Mouse (Mus musculus) stomach, embryonic 15.5 days (tissue): ENCODE data around the gene Slc17a2. TPM values are rescaled to one million over a fixed set of nuclear protein-coding genes. Genes with fewer than 3 reads are reported as not detected.
"Not testable (repeated sequence)": the region's sequence is repeated elsewhere in the genome, so short reads cannot be mapped to it uniquely, and the experiment has no call there.

Experiments
- ATAC-seq: fragments of 200-750 bp; cut with Nextera tagmentation; 2 replicates; pipeline ENCODE4 v1.8.0; 2017; ENCODE audit warnings: low read depth, moderate number of reproducible peaks, moderate TSS enrichment; ENCODE audit not compliant: insufficient read depth, low FRiP score
- H3K27ac ChIP-seq: fragments of 300-500 bp; sonication (generic); 2 replicates; pipeline ENCODE4 v1.5.1; 2015; ENCODE audit warnings: mild to moderate bottlenecking, inconsistent platforms
- H3K27me3 ChIP-seq: fragments of 300-500 bp; sonication (generic); replicated peaks from 2 replicates; pipeline ENCODE4 v1.6.1; 2015; ENCODE audit warnings: inconsistent platforms
- H3K36me3 ChIP-seq: fragments of 300-500 bp; sonication (generic); 2 replicates; pipeline ENCODE4 v1.6.1; 2015; ENCODE audit warnings: inconsistent platforms
- H3K4me1 ChIP-seq: fragments of 300-500 bp; sonication (generic); 2 replicates; pipeline ENCODE4 v1.6.1; 2015; ENCODE audit warnings: inconsistent platforms
- H3K4me2 ChIP-seq: fragments of 300-500 bp; sonication (generic); 2 replicates; pipeline ENCODE4 v1.6.1; 2015; ENCODE audit warnings: mild to moderate bottlenecking, inconsistent platforms
- H3K4me3 ChIP-seq: fragments of 300-500 bp; sonication (generic); replicated peaks from 2 replicates; pipeline ENCODE4 v1.5.1; 2015; ENCODE audit warnings: inconsistent platforms
- H3K9ac ChIP-seq: fragments of 300-500 bp; sonication (generic); 2 replicates; pipeline ENCODE4 v1.6.1; 2015; ENCODE audit warnings: inconsistent platforms
- H3K9me3 ChIP-seq: fragments of 300-500 bp; sonication (generic); 2 replicates; pipeline ENCODE4 v1.6.1; 2016; ENCODE audit warnings: inconsistent platforms
- WGBS: fragments of 180-500 bp; shearing (Covaris S2); methylation state at CpG from one replicate; pipeline ENCODE4 v1.1.7; 2015; 5-methylcytosine and 5-hydroxymethylcytosine counted together
- polyA plus RNA-seq: library from polyadenylated mRNA; unstranded; fragments of >200 nt; fragmentation: Nextera tagmentation; extraction: Ambion mirVana; gene quantifications from 2 replicates; pipeline ENCODE4 v1.2.1, GENCODE M21; 2015

Gene Slc17a2
- 0.13 and 0.15 TPM in 2 replicates for polyA plus RNA-seq

DNA sequence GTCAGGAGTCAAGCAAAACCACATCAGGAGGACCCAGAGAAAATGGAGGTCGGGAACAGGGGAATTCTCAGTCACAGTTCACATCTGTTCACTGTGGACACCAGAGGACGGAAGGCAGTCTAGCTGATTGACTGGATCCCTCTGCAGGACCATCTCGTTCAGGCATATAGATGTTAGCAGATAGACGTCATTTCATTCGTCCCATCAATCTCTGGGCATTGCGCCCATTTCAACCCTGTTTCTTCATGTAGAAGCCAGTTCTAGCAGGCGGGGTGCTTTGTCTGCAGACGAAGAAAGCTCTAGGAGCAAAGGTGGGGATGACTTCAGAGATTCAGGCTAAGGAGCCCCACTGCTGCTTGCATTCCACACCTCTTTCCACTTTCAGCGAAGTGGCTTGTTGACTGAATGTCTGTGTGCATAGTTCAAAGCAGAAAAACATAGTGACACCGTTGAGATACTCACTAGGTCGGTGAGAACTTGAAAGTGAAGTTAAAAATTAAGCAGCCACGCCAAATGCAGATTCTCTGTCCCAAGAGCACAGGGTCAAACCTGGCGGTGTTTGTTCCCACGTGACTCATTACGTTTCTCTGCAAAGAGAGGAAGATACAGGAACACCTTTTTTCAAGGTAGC lies at the start of gene Slc17a2:
Gene Slc17a2 (plus strand): TSS at position 572 of the 631 bp plus-strand sequence.
- Histone ChIP-seq H3K9ac (no peak within 1 kb of the TSS), H3K4me2 (no peak within 1 kb of the TSS), H3K4me1 (no peaks in the 10 kb centered on the region), H3K27ac (no peak within 1 kb of the TSS), H3K4me3 (no peak within 1 kb of the TSS), H3K9me3 (no peaks in the 10 kb centered on the region), H3K36me3 (no peaks in the 10 kb centered on the region), H3K27me3 (no peaks in the 10 kb centered on the region)
- ATAC-seq = no peak
- 65% methylated on average over 15 of the region's 15 CpGs for WGBS

DNA sequence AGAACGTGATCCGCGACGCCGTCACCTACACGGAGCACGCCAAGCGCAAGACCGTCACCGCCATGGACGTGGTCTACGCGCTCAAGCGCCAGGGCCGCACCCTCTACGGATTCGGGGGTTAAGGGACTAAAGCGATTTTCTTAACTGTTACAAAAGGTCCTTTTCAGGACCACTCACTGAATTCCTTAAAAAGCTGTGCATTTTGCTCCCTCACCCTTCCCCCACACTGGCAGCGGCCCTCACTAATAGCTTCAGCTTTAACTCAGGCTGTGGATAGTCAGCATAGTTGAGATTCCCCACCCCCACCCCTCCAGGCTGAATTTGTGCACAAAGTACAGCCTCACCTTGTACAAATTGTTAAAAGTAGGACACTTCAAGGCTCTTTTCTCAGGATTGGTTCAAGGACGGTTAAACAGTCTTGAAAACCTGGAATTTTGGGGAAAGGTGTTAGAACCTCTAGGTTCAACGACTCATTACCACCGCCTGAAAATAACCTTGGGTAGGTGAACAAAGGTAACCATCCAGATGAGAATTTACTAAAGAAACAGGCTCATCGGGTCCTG lies 49.5 kb upstream of the Slc17a2 start:
- H3K4me2 ChIP-seq = peak overlapping the region; percentile 62
- peak overlapping the region; percentile 42 for H3K4me3 ChIP-seq
- H3K9me3 ChIP-seq = no peaks in the 10 kb centered on the region
- H3K27me3 ChIP-seq = no peaks in the 10 kb centered on the region
- peaks cover 9% of the 10 kb centered on the region; the same call in 1 of the 2 replicates for H3K4me1 ChIP-seq
- ATAC-seq = no peak
- 1% methylated on average over 22 of the region's 23 CpGs for WGBS
- H3K27ac ChIP-seq = peak overlapping the region; percentile 88
- 0 out of 2 replicates have a peak overlapping the region, but pooled peaks have one; percentile 29 for H3K9ac ChIP-seq
- no peaks in the 10 kb centered on the region for H3K36me3 ChIP-seq

DNA sequence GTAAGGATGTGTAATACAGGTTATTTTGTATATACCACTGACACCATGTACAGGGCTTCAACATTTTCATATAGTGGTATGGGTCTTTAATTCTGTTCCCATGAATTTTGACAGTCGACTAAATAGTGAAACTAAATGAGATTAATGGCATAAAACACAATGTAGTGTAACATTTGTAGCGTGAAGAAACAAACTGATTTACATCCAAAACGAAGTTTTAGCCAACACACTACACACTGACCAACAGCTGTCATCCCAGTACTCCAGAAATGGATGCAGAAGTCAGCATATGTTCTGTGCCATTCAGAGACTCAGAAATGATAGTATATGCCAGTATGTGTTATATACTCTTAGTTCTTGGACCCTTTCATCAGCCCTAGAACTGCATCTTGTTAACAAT lies 48.9 kb upstream of the Slc17a2 start:
- no peak for ATAC-seq
- no peaks in the 10 kb centered on the region for H3K36me3 ChIP-seq
- WGBS = 43% methylated on average over 3 of the region's 3 CpGs
- H3K27ac ChIP-seq = peak overlapping the region; percentile 31; the same call in 1 of the 2 replicates
- no peak overlapping the region for H3K4me3 ChIP-seq
- no peak overlapping the region for H3K9ac ChIP-seq
- peaks cover 9% of the 10 kb centered on the region; the same call in 1 of the 2 replicates for H3K4me1 ChIP-seq
- no peaks in the 10 kb centered on the region for H3K27me3 ChIP-seq
- H3K4me2 ChIP-seq = peak overlapping the region; percentile 62; the same call in 1 of the 2 replicates
- H3K9me3 ChIP-seq = no peaks in the 10 kb centered on the region

DNA sequence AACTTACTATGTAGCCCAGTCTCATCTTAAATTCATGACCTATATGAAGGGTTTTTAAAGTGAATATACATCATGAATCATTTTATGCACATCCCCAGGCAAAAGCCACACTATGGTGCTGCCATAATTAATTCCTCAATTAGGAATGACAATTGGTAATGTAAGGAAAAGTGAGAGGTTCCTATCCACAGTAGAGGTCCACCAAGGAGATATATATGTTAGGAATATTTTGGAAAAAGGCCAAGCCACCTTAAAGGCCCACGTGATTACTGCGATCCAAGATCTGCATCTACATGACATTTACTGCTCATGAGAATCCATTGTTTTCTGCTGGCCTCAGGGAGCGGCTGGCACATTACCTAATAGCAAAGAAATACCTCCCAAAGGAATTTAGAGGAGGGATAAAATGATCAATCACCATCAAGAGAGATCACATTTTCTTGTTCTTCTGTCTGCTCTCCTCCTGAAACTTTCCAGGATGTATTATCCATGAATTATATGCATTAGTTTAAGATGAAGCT lies 47.5 kb upstream of the Slc17a2 start:
- peak overlapping the region; percentile 92; the same call in 1 of the 2 replicates for H3K27ac ChIP-seq
- no peak overlapping the region for H3K4me2 ChIP-seq
- H3K9ac ChIP-seq = no peak overlapping the region
- no peaks in the 10 kb centered on the region for H3K9me3 ChIP-seq
- H3K27me3 ChIP-seq = no peaks in the 10 kb centered on the region
- H3K4me3 ChIP-seq = no peak overlapping the region
- WGBS = 70% methylated on average over 3 of the region's 3 CpGs
- H3K36me3 ChIP-seq = no peaks in the 10 kb centered on the region
- peaks cover 16% of the 10 kb centered on the region for H3K4me1 ChIP-seq
- ATAC-seq = no peak

DNA sequence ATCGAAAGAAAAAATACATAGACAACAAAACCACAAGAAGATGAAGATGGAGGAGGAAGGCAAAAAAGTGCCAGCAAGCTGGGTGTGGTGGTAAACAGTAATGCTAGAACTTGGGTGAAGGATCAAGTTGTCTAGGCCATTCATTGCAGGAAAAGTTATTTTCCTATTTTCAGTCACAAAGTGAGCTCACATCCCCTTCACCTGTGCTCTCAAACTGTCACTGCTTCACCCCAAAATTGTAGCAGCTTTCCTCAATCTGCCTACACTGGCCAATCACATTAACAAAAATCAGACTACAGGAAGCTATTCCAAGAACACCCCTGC lies 46.9 kb upstream of the Slc17a2 start:
- no peaks in the 10 kb centered on the region for H3K9me3 ChIP-seq
- peak overlapping the region; percentile 44; the same call in 1 of the 2 replicates for H3K4me3 ChIP-seq
- H3K27me3 ChIP-seq = no peaks in the 10 kb centered on the region
- H3K27ac ChIP-seq = peak overlapping the region; percentile 92
- ATAC-seq = no peak
- WGBS = 65% methylated on average over 1 of the region's 1 CpGs
- H3K9ac ChIP-seq = peak overlapping the region; percentile 9; the same call in 1 of the 2 replicates
- H3K36me3 ChIP-seq = no peaks in the 10 kb centered on the region
- H3K4me1 ChIP-seq = peaks cover 18% of the 10 kb centered on the region
- H3K4me2 ChIP-seq = peak overlapping the region; percentile 89

DNA sequence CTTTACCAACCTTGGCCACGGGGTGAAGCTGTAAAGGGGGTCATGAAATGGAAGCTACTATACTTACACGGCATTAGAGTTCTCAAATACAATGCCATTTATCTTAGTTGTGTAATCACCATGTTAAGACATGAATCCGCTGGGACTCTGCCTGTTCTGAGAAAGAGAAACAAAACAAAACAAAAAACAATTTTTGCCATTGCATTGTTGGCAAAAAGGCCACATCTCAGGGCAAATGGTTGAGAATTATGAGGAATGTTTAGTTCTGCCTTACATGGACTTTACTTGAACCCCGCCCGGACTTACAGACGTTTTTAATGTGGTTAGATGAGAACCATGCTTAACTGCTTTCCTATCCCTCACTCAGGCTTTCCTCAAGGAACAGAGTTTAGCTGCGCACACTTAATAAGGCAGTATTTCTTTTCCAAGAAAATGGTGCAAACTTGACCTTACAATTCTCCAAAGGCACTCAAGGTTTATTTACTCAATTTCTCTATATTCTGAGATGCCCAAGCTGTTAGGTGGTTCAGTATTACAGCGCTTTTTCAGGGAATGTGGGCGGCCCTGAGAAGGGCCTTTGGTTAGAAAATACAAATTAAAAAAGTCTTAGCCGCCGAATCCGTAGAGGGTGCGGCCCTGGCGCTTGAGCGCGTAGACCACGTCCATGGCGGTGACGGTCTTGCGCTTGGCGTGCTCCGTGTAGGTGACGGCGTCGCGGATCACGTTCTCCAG lies 46.4 kb upstream of the Slc17a2 start:
- 2% methylated on average over 26 of the region's 27 CpGs for WGBS

DNA sequence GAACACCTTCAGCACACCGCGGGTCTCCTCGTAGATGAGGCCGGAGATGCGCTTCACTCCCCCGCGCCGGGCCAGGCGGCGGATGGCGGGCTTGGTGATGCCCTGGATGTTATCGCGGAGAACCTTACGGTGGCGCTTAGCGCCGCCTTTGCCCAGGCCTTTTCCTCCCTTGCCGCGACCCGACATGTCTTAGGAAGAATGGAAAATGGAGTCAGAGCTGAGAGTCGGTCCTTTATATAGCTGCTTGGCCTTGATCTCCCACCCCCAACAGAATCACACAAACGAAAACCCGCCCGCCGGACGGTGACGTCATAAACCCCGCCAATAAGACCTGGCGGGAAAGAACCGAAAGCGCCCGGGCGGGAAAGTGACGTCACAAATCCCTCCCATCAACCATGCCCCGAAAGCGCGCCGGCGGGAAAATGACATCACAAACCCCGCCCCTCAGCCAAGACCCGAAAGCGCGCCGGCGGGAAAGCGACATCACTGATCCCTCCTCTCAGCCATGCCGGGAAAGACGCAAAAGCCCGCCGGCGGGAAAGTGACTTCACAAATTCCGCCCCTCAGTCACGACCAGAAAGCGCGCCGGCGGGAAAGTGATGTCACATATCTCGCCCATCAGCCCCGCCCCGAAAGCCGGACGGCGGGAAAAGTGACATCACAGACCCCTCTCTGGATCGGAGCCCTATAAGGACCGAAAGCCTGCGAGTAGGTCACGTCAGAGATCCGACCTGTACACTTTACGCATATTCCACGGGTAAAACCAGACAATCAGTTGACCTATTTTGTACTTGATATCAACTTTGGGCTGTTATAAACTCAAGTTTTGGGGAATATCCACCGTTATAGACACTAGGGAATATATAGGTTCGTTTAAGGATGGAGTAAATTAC lies 45.6 kb upstream of the Slc17a2 start, which contains the start of gene Hist1h4a:
Gene Hist1h4a (minus strand): TSS at position 259 of the 893 bp plus-strand sequence.
- under 1% methylated on average over 69 of the region's 72 CpGs for WGBS
- Histone ChIP-seq H3K9ac (peak within 1 kb of the TSS; percentile 45), H3K4me3 (peak within 1 kb of the TSS; percentile 44), H3K27ac (peak within 1 kb of the TSS; percentile 92), H3K9me3 (no peaks in the 10 kb centered on the region), H3K4me2 (peak within 1 kb of the TSS; percentile 89), H3K36me3 (no peaks in the 10 kb centered on the region), H3K27me3 (no peaks in the 10 kb centered on the region), H3K4me1 (peaks cover 18% of the 10 kb centered on the region)
- peak; percentile 63 for ATAC-seq

More for the DNA sequence above, 46.4 kb upstream of the Slc17a2 start:
- Histone ChIP-seq H3K36me3 (no peaks in the 10 kb centered on the region), H3K27ac (peak overlapping the region; percentile 92), H3K9me3 (no peaks in the 10 kb centered on the region), H3K4me1 (peaks cover 18% of the 10 kb centered on the region), H3K4me2 (peak overlapping the region; percentile 89), H3K27me3 (no peaks in the 10 kb centered on the region), H3K4me3 (peak overlapping the region; percentile 44), H3K9ac (peak overlapping the region; percentile 45)
- ATAC-seq = no peak; the same call in 1 of the 2 replicates

DNA sequence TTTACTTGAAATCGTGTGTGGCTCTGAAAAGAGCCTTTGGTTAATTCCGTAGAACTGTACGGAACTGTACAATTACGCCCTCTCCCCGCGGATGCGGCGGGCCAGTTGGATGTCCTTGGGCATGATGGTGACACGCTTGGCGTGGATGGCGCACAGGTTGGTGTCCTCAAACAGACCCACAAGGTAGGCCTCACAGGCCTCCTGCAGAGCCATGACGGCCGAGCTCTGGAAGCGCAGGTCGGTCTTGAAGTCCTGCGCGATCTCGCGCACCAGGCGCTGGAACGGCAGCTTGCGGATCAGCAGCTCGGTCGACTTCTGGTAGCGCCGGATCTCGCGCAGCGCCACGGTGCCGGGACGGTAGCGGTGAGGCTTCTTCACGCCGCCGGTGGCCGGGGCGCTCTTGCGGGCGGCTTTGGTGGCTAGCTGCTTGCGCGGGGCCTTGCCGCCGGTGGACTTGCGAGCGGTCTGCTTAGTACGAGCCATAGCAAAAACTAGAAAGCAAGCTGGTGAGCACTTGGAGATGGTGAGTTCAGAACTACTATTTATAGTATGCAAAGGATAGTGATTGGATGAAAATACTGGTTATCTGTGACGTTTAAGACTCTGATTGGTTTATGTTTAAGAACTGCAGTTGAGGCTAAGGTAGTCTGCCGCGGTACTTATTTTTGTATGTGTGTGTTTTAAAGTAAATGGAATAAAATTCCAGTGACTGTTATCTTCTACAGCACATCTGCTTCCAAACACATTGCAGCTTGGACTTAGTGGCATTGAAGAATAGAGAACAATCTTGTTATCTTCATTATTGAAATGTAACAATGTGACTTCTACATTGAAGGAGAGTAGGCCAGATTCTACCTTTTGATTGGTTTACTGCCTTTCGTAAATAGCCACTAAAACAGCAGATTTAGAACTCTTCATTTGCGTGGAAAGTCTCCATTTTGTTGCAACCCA lies 44.6 kb upstream of the Slc17a2 start, which contains the start of gene Hist1h3a:
Gene Hist1h3a (minus strand): TSS at position 516 of the 951 bp plus-strand sequence.
- H3K36me3 ChIP-seq, H3K27me3 ChIP-seq, H3K9me3 ChIP-seq: not testable (repeated sequence)
- H3K9ac ChIP-seq = peak within 1 kb of the TSS; percentile 45; the same call in 1 of the 2 replicates
- H3K4me3 ChIP-seq = peak within 1 kb of the TSS; percentile 55
- H3K4me2 ChIP-seq = peak within 1 kb of the TSS; percentile 89
- H3K4me1 ChIP-seq = peaks cover 18% of the 10 kb centered on the region
- H3K27ac ChIP-seq = peak within 1 kb of the TSS; percentile 92
- peak; percentile 68 for ATAC-seq
- under 1% methylated on average over 31 of the region's 52 CpGs for WGBS

DNA sequence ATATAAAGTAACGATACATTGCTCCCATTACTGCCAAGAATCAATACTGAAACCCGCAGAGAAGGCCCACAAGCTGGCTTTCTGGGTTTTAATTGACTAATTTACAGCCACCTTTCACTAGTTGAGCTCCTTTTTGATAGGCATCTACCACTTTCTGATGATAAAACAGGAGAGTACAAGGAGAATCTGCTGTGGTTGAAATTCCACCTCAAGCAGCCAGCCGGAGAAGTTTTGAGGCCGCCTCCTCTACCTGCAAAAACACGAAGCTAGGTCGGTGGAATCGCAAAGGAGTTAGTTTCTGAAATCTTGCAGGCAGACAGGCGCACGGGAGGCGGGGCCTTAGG lies 43.6 kb upstream of the Slc17a2 start:
- under 1% methylated on average over 10 of the region's 10 CpGs for WGBS

DNA sequence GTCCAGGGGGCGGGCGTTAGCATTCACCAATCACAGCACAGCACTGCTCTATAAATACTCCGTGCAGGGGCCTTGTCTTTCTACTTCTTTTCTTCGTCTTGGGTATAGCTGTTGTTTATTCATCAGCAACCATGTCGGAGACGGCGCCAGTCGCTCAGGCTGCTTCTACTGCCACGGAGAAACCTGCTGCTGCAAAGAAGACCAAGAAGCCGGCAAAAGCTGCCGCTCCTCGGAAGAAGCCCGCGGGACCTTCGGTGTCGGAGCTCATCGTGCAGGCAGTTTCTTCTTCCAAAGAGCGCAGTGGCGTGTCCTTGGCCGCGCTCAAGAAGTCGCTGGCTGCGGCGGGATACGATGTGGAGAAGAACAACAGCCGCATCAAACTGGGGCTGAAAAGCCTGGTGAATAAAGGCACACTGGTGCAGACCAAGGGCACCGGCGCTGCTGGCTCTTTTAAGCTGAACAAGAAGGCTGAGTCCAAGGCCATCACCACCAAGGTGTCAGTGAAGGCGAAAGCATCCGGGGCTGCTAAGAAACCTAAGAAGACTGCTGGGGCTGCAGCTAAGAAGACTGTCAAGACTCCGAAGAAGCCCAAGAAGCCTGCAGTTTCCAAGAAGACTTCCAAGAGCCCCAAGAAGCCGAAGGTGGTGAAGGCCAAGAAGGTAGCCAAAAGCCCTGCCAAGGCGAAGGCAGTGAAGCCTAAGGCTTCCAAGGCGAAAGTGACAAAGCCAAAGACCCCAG lies 43.0 kb upstream of the Slc17a2 start, which contains the start of gene Hist1h1a:
Gene Hist1h1a (plus strand): TSS at position 81 of the 738 bp plus-strand sequence.
- no peaks in the 10 kb centered on the region for H3K36me3 ChIP-seq
- peak within 1 kb of the TSS; percentile 92 for H3K27ac ChIP-seq
- H3K27me3 ChIP-seq = no peaks in the 10 kb centered on the region
- H3K9me3 ChIP-seq = no peaks in the 10 kb centered on the region
- H3K4me1 ChIP-seq = peaks cover 15% of the 10 kb centered on the region
- WGBS = 2% methylated on average over 34 of the region's 34 CpGs
- ATAC-seq = peak; percentile 74
- peak within 1 kb of the TSS; percentile 89 for H3K4me2 ChIP-seq
- peak within 1 kb of the TSS; percentile 45 for H3K9ac ChIP-seq
- H3K4me3 ChIP-seq = peak within 1 kb of the TSS; percentile 55

More for the DNA sequence above, 43.6 kb upstream of the Slc17a2 start:
- ATAC-seq = no peak
- peak overlapping the region; percentile 45; the same call in 1 of the 2 replicates for H3K9ac ChIP-seq
- H3K27me3 ChIP-seq = no peaks in the 10 kb centered on the region
- H3K9me3 ChIP-seq = no peaks in the 10 kb centered on the region
- peaks cover 15% of the 10 kb centered on the region for H3K4me1 ChIP-seq
- H3K27ac ChIP-seq = peak overlapping the region; percentile 92
- H3K36me3 ChIP-seq = no peaks in the 10 kb centered on the region
- peak overlapping the region; percentile 55 for H3K4me3 ChIP-seq
- peak overlapping the region; percentile 89 for H3K4me2 ChIP-seq
